Mouse (Mus musculus): ENCODE results near the gene Nfam1. TPM values are rescaled to one million over a fixed set of nuclear protein-coding genes. Genes with fewer than 3 reads are reported as not detected.

Nfam1 gene
- total RNA-seq (2023), result 31.1 to 37.3 TPM (median 33.4 TPM) in 4 replicates

DNA sequence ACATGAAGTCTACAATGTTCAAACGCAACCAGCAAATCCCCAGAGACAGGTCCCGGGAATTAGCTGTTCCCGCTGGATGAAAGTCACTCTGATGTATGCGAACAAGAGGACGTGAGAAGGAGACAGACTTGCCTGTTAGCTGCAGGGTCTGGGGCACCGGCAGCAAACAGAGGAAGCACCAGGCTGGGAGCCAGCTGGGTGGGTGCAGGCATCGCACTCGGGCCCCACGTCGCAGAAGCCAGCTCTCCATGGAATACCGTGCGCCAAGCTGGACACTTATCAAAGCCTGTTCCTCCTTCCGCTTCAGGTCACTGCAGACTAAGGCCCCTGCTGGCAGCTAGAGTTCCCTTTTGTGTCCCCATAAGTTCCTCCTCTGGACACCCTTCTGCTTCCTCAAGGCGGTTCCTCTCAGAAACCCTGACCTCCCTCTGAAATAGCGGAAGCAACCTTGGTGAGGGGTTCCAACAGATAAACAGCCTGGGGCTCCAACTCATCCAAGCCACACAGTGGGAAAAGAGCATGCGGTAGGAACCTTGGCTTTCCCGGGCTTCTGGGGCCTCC is at the start of gene Nfam1:
Nfam1 (minus strand) TSS at position 326 of the 561 bp plus-strand sequence.

DNA sequence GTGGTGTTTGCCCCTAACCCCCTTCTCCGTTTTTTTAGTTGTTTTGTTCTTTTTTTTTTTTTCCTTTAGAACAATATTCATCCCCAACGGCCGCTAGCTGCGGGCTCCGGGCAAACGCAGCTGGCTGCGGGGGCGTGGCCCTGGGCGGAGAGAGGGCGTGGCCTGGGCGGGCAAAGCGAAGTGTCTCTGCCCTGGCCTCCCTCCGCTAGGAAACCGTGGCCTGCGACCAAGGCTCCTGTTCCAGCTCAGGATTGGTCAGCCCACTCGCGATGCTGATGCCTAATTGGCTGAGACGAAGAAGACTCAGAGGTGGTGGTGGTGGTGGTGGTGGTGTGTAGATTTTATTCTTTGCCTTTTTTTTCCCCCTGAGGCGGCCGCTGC is 45.4 kb downstream of the Nfam1 start, which contains the start of gene Tcf20:
Tcf20 (minus strand) TSS at position 141 of the 381 bp plus-strand sequence.

Other genes with a start within 250 kb of the Nfam1 start
- 0.46 to 2.1 TPM (median 0.96 TPM) in 4 replicates for gene Cyp2d26, start 239.0 kb downstream of the Nfam1 start, total RNA-seq (2023)
- gene Tcf20, start 45.4 kb downstream of the Nfam1 start, total RNA-seq (2023), result 115 to 139 TPM (median 121 TPM) in 4 replicates
- gene Serhl, start 56.2 kb upstream of the Nfam1 start, total RNA-seq (2023), result 17.1 to 26.0 TPM (median 20.3 TPM) in 4 replicates
- gene Rrp7a, start 89.5 kb upstream of the Nfam1 start, total RNA-seq (2023), result 73.0 to 87.3 TPM (median 82.1 TPM) in 4 replicates
- 184 to 196 TPM (median 190 TPM) in 4 replicates for gene Poldip3, start 116.1 kb upstream of the Nfam1 start, total RNA-seq (2023)
- 80.0 to 81.1 TPM (median 80.2 TPM) in 4 replicates for gene Cyb5r3, start 139.3 kb upstream of the Nfam1 start, total RNA-seq (2023)
- gene A4galt, start 218.5 kb upstream of the Nfam1 start, total RNA-seq (2023), result 0.46 TPM in 1 of 4 replicates, not detected in the others

All from B cell, adult 62 days (primary cell).